Mouse (Mus musculus) G1E-ER4 (cell line): ENCODE results near the gene Macf1. TPM values are rescaled to one million over a fixed set of nuclear protein-coding genes. Genes with fewer than 3 reads are reported as not detected.

Experiments
- GATA1 ChIP-seq: IDR thresholded peaks from one replicate; pipeline ENCODE4 v1.8.0; 2012; ENCODE audit warnings: low read length, inconsistent platforms
- polyA plus RNA-seq: library from polyadenylated mRNA; stranded (reverse); fragments of >175 nt; gene quantifications from 2 replicates; pipeline ENCODE4 v1.2.3, GENCODE M21; 2012

Macf1 gene
- polyA plus RNA-seq, 1 experiment = 55.4 TPM

DNA sequence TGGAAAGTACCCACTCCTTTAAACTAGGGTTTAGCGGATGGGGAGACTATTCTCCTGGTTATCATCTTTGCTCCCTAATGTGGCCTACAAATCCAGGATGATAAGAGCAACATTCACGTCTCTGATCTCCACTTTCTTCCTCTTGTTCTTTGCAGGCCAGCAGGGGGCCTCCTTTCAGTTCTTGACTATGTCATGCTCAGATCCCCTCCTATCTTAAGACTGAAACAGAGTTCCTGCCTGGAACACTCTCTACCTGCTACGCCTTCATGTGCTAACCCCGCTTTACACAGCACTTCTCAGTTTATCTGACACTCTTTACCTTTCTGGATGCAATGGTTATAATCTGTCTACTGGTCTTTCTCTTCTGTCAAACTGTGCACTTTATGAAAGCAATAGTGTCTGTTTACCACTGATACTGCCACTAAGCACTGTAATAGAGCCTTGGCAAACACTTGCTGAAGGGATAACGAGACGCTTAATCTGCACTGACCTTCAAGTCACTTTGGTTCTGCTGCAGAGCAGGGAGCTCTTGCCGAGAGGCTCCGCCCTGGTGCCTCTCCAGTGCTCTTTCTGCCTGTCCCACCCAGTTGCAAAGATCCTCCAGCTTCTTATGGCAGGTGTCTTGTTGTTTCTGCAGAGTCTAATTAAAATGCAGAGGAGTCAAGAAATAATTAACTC, 223.4 kb downstream of the Macf1 start:
- TF ChIP-seq GATA1 = no peak

DNA sequence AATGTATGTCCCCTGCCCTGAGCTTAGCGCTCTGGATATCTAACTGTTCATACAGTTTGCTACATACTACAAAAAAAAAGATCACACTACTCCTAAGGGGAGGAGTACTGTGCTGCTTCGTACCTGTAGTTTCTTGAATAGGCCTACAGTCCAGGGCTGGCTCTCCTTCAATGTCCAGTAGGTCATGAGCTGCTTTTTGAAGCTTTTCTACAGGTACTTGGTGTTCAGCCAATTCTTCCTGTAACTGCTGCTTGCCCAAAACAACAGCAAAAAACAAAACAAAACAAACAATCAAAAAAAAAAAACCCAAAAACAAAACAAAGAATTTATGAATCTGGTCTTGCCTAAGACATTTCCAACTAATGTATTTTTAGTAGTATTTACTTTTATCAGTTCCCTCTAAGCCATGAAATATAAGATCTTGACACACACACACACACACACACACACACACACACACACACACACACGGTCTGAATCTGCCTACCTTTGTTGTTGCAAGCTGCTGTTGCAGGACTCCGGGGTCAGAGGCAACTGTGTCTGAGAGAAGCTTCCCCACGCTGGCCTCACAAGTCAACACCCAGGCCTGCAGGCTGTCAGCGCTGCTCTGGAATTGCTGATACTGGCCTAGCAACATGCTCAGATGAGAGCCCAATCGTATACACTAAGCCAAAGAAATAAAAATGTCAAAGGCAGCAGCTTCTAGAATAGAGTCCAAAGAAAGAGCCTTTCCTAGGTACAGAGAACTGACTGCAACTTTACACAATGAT, 229.1 kb downstream of the Macf1 start:
- no peak for TF ChIP-seq GATA1

DNA sequence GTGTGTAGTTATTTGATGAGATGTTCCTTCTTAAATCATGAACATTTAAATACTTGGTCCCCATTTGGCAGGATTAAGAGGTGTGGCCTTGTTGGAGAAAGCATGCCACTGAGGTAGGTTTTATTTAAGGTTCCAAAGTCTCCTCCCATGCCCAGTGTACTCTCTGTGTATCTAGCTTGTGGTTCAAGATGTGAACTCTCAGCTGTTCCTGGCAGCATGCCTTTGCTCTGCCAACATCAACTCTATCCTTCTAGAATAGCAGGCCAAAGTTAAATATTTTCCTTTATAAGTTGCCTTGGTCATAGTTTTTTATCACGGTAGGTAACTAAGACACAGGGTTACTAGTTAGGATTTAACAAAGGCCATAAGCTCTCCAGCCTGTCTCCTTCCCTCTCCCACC, 230.4 kb downstream of the Macf1 start:
- TF ChIP-seq GATA1 = no peak

DNA sequence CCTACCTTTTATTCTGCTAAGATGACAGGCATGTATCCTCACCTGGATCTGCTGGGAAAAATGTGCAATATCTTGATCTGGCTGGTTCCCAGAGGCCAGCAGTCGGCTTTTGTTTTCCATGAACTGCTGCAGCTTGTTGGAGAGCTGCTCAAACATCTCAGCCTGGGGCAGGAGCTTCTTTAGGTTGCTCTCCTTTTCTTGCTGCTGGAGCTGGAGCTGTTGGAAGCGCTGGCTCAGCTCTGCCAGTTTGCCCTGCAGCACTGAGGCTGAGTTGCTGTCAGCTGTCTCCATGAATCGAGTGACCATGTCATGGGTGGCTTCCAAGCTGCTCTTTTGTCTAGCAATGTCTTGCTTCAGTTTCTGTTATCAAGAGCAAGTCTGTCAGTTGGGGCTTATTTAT, 232.2 kb downstream of the Macf1 start:
- TF ChIP-seq GATA1 = no peak

DNA sequence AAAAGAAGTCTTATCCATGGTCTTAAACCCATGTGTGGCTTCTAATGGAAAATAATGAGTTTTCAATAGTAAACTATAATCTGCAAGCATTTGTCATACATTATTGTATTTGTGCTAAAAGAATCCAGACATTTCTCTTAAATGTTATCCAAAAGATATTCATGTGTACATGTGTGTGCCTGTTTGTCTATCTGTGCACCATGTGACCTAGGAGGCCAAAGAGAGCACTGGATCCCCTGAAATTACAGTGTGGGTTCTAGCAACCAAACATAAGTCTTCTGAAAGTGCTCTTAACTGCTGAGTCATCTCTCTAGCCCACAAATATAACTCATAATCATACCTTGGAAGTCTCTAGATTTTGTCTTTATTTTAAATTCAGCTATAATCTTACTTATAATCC, 234.9 kb downstream of the Macf1 start:
- no peak for TF ChIP-seq GATA1

DNA sequence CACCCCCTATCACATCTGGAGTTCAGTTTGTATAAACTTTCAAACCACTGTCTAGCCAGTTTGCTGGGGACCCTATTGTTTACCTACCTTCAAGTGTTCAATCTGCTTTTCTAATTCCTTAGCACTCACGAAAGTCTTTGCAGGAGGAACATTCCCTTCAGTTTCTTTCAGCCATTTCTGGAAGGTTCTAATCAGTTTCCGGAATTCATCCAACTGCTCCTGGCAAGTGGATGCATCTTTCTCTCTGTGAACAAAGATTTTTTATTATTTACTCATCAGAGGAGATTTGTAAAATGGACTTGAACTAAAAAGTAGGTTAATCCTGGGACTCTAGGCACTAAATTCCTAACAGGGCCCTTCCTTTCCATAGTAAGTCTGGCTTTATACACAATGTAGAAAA, 236.1 kb downstream of the Macf1 start:
- TF ChIP-seq GATA1 = no peak

DNA sequence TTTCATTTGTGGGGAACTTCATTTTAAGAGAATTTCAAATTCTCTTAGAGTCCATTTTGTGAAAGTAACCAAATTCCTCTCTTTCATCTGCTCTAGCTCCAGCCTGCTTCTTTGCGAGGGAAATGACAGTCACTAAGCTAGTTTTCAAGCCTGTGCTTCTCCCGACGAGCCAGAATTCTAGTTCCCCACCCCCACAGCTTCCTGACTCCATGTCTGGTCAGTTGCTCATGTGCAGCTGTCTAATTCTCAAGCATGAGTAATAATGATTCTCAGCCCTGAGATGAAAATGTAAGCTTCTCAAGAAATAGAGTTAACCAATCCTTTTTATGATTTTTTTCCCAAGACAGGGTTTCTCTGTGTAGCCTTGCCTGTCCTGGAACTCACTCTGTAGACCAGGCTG, 236.9 kb downstream of the Macf1 start:
- TF ChIP-seq GATA1 = no peak

DNA sequence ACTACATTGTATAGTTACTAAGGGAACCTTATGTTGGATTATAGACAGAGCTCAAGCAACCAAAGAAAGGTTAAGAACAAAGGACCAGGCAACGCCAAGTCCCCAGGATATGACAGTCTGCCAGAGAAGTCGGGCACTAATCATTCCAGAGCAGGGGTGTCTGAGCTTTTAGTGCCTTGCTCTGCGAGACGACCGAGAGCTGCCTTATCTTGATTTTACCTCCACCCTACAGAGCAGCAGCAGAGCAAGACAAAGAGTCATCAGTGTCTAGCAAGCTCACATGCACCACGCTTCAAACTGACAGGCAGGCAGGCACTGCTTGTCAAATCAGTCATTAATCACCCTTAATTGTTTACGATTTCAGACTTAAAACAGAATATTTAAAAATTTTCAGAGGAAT, 237.4 kb downstream of the Macf1 start:
- no peak for TF ChIP-seq GATA1

DNA sequence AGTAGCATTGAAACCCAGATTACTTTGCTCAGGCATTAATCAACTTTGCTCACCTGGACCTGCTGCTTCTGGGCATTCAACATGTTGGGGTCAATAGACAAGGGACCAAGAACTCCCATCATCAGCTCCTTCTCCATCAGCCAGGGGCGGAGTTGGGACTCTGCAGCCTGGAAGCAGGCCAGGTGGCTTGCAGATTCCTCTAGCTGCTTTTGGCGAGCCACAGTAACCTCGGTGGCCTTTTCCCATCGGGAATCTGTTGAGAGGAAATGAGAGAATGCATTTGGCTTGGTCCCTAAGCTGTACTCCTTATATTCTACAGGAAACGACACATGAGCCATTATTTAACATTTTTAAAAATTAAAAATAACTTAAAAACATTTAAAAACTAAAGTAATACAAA, 245.7 kb downstream of the Macf1 start:
- TF ChIP-seq GATA1 = no peak

DNA sequence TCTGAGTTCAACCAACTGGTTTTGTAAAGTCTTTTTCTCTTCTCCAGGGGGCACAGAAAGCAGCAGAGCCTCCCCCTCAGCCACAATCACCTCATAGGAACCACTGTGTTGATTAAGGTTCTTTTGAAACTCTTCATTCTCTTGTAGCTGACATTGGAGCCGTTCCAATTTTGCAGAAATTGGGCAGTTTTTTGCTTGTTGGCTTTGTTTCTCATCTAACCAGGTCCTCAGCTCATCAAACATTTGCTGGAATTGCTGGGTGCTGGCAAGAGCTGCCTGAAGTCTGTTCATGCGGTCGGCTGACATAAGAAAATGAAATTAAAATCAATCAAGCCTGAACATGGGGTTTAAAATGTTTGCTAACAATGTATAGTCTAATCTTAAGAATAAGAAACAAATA, 251.0 kb downstream of the Macf1 start:
- TF ChIP-seq GATA1 = no peak

DNA sequence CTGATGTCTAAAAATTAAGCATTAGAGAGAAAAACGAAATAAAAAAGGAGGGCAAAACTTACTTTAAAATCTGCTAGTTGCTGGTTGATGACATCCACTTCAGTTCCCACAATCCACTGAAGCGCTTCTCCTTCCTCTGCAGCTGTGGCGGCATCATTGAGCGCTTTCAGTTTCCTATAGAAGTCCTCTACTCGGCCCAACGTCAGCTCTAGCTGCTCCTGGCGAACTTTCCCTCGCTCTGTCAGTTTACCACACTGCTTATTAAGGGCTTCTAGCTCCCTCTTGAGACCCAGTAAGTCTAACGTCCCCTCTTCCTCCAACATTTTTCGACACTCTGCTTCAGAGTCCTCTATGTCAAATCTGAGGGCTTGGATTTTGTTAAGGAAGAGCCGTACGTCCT, 252.2 kb downstream of the Macf1 start:
- no peak for TF ChIP-seq GATA1

DNA sequence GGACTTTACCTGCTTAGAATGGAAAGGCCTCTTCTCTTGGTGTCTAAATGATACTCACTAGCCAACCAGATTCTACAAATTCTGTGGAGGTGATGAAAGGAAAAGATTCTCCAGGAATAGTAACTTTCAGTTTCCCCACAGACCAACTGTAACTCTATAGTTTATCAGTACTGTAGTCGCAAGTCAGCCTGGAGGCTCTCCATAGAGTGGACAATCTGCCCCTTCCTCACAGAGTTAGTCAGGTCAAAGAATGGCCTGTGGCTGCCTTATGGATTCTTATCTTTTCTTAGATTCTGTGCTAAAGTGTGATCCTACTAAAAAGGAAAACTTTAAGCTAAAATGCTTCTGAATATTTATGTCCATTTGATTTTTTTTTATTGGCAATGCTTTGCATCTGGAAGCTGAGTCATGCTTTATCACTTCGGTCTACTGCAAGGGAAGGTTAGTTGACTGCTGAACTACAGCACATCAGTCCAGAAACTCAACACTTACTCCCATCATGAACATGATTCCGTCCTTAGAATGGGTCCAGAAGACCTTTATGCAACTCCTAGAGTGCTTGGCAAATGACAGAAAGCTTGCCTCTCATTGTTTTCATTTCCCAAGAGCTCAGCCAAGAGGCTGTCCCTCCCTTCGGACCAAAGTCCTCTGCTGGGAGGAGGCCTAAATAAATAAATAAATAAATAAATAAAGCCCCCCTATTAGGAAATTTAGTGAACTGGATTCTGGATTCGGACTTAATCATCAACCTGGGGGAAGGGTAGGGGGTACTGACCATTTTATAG, 256.1 kb downstream of the Macf1 start:
- no peak for TF ChIP-seq GATA1

DNA sequence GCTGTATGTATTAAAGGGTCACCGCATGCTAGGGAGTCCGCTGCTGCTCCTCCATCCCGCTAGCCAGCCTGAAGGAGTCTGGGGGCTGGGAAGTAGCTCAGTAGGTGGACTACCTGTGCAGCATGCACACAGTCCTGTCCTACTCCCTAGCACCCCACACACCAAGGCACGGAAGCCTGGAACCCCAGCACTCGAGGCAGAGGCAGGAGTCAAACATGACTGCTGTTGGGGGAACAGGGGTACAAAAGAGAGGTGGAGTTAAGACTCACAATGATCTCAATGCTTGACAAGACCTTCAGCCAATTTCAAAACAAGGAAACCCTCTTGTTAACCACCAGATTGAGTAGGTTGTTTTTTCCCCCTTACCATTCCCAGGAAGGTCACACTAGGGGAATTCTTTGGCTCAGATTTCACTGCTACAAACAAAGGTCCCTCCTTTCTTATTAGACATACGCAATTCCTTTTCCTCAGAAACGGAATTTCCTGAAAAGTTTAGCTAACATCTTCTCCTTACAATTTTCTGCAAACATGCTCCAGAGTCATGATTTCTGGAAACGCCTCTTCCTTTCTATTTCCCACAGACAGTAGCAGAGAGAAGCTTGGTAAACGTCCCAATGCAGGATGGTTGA, 256.8 kb downstream of the Macf1 start:
- no peak for TF ChIP-seq GATA1

DNA sequence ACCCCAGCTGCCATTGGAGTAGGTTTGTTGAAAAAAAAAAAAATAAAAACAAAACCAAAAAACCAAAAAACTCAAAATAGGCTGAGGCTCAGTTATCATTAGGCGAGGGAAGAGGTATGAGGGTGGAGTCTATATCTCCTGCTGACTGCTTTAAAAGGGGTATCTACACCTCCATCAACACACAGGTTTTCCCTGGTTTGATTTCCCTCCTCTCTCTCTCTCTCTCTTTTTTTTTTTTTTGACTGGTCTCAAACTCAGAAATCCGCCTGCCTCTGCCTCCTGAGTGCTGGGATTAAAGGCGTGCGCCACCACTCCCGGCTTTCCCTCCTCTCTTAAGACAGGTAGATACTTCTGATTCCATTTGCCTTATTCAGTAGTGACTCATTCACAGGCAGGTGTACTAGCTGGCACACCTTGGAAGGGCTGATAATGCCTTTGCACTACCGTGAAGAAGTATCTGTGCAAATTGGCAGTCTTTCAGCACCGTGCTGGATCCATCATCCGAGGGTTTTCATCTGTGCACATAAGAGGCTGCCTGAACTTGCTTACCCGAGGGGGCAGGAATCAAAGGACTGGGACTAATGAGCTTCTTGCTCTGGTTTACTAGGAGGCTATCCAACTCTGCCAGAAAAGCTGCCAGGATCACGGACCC, 257.6 kb downstream of the Macf1 start:
- no peak for TF ChIP-seq GATA1

DNA sequence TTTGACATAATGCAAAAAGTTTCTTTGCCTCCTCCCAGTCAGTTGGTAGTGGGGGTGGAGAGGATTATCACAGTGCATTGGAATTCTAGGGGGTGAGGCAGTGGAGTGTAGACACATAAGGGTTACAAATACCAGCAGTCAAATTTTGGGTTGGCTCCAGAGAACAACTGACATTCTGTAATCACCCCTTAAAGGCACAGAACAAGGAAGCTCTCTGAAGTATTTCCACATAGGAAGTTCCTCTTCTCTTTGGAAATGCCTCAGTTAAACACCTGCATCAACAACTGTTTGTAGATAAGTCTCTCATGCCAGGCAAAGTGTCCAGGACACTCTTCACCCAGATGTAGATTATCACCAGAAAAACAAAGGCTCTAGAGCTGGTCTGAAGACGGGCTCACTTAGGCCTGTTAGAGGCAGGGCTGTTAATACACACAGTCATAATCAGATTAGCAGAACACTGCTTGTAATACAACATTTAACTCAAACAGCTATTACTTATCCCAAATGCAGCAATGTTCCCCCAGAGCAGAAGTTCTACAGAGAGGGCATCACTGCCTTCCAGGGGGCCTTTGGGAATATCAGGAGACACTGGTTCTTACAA, 258.4 kb downstream of the Macf1 start:
- no peak for TF ChIP-seq GATA1

DNA sequence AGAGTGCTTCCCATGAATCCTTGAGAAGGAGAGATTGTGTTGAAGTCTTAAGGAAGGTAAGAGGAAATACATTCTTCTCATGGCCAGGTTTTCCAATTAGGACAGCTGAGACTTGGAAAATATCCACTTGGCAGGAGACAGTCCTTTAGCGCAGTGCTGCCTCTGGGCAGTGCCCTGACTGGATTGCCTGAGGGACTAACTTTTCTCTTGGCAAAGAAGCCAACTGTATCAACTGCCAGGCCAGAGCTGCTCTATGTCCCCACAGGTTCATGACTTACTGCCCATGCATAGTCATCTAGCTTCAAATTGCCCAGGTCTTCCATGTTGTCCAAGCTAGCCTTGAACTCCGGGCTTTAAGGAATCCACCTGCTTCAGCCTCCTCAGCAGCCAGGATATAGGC, 260.1 kb downstream of the Macf1 start:
- no peak for TF ChIP-seq GATA1
